Mouse (Mus musculus): Measurements from ENCODE around the gene Lactbl1. TPM values are rescaled to one million over a fixed set of nuclear protein-coding genes. Genes with fewer than 3 reads are reported as not detected.
A peak's percentile ranks its signal among the peaks of the same experiment; 100 is the strongest.

Gene Lactbl1
- polyA plus RNA-seq (2015; fragmentation: Nextera tagmentation; extraction: Ambion mirVana) = 0.05 TPM in 1 of 2 replicates, not detected in the other

DNA sequence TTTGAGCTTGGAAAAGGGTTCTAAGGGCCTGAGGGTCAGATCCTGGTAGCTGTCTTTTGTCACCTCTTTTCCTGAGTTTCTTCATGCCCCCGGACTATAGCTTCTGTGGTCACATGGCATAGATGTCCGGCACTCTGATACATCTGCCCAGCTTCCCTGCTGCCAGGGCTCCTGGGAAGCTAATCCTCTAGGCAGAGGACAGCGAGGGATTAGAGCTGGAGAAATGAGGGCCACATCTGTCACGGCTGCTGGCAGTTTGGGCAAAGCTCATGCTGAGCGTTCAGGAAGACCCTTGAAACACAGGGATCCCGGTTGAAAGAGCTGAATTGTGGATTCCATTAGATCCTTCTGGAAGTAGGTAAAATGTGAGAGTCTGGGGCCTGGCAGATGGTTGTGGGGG is at the start of gene Lactbl1:
TSS of gene Lactbl1 (plus strand) at position 234 of the 400 bp plus-strand sequence.
- WGBS = 47% methylated on average over 6 of the region's 6 CpGs
- no peaks in the 10 kb centered on the region for H3K36me3 ChIP-seq
- no peak for ATAC-seq (ENCODE audit: insufficient number of reproducible peaks, low FRiP score, low TSS enrichment, low read depth)
- no peak within 1 kb of the TSS for H3K4me3 ChIP-seq (replicated peaks)
- H3K9ac ChIP-seq = no peak within 1 kb of the TSS
- H3K4me2 ChIP-seq (replicated peaks) = no peak within 1 kb of the TSS
- no peak within 1 kb of the TSS for H3K27ac ChIP-seq (replicated peaks)
- no peaks in the 10 kb centered on the region for H3K9me3 ChIP-seq (replicated peaks)
- no peaks in the 10 kb centered on the region for H3K4me1 ChIP-seq
- 0 out of 2 replicates have a peak, but pooled peaks cover 3% of the 10 kb centered on the region for H3K27me3 ChIP-seq

DNA sequence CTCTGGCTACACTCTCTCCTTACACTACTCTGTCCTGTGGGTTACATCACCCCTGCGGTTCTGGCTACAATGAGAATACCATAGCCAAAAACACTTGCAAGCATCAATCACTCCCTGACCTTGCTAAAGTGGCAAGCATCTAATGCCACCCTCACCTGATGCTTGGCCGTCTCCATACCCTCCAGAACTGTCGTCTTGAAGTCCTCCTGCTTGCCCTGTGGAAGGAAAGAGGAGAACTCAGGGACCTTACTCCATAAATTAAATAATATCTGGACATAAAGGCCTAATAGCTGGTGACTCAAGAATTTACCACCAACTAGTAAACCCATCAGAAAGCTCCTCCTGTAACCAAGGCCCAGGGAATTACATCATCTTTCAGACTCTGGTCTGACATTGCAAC is 40.5 kb upstream of the Lactbl1 start:
- no peak overlapping the region for H3K4me2 ChIP-seq (replicated peaks)
- H3K27ac ChIP-seq (replicated peaks) = no peak overlapping the region
- 86% methylated on average over 3 of the region's 3 CpGs for WGBS
- no peaks in the 10 kb centered on the region for H3K27me3 ChIP-seq
- H3K36me3 ChIP-seq = no peaks in the 10 kb centered on the region
- H3K4me1 ChIP-seq = 0 out of 2 replicates have a peak, but pooled peaks cover 1% of the 10 kb centered on the region
- H3K9me3 ChIP-seq (replicated peaks) = no peaks in the 10 kb centered on the region
- no peak overlapping the region for H3K4me3 ChIP-seq (replicated peaks)
- no peak for ATAC-seq (ENCODE audit: insufficient number of reproducible peaks, low FRiP score, low TSS enrichment, low read depth)
- no peak overlapping the region for H3K9ac ChIP-seq

DNA sequence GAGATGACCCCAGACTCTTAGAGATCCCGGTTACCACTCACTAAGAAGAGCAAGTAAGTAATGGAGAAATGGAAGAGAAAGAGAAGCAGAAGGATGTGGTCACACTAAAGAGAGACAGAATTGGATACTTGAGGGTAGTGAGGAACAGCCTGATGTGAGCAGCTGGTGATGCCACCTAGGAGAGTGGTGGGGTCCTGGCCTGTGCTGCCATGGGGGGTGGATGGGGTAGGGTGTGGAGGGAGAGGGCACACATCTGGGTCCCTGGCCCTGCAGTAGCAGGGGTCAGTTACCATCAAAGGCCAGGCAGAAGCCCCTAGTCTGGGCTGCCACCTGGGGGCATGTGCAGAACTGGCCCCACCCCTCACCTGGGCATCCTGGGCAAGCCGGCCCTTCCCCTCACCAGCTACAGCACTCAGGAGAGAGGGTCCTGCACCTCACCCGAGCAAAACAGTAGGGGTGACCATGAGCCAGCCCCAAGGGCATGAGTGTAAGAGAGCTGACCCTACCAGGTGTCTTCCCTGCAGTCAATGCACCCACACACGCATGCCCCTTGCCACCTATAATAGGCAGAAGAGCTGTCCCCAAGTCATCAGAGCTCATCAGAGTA is 35.1 kb upstream of the Lactbl1 start:
- Histone ChIP-seq H3K4me2 (replicated peaks) (no peak overlapping the region), H3K4me1 (peaks cover 10% of the 10 kb centered on the region; the same call in 1 of the 2 replicates), H3K9me3 (replicated peaks) (no peaks in the 10 kb centered on the region), H3K27me3 (no peaks in the 10 kb centered on the region), H3K27ac (replicated peaks) (no peak overlapping the region), H3K36me3 (0 out of 2 replicates have a peak, but pooled peaks cover 11% of the 10 kb centered on the region), H3K4me3 (replicated peaks) (no peak overlapping the region), H3K9ac (no peak overlapping the region)
- 88% methylated on average over 4 of the region's 4 CpGs for WGBS
- no peak for ATAC-seq (ENCODE audit: insufficient number of reproducible peaks, low FRiP score, low TSS enrichment, low read depth)

DNA sequence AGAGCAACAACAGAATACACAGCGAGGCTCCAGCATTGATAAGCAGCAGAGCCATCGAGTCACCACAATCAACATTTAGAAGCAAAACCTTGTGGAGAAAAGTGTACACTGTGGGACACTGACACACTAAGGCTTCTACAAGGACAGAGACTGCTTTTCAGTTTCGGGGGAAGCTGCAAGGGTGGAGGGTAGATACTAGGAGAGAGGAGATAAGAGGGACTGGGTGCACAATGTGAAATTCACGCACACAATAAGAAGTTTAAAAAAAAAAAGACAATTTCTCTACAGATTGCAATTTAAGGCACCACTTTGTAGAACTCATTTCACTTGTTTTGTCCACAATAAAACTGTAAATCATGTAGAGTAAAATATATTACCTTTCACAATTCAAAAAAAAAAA is 34.4 kb upstream of the Lactbl1 start:
- Histone ChIP-seq H3K36me3 (0 out of 2 replicates have a peak, but pooled peaks cover 11% of the 10 kb centered on the region), H3K9me3 (replicated peaks) (no peaks in the 10 kb centered on the region), H3K9ac (no peak overlapping the region), H3K4me2 (replicated peaks) (no peak overlapping the region), H3K27me3 (no peaks in the 10 kb centered on the region), H3K4me3 (replicated peaks) (no peak overlapping the region), H3K4me1 (peaks cover 10% of the 10 kb centered on the region; the same call in 1 of the 2 replicates), H3K27ac (replicated peaks) (no peak overlapping the region)
- WGBS = 93% methylated on average over 4 of the region's 4 CpGs
- no peak for ATAC-seq (ENCODE audit: insufficient number of reproducible peaks, low FRiP score, low TSS enrichment, low read depth)

DNA sequence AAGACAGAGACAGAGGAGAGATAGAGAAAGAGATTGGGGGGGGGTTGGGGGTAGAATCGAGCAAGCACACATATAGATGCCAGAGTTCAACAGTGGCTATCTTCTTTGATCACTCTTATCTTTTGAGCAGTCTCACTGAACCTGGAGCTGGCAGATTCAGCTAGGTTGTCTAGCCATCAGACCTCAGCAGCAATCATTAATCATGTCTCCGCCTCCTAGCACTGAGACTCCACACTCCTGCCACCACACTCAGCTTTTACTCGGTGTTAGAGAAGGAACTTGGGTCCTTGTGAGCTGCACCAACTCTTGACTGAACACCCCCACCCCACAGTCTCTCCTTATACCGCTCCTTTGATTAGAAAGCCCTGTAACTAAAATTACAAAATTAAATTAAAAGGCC is 30.3 kb upstream of the Lactbl1 start:
- no peak overlapping the region for H3K4me3 ChIP-seq (replicated peaks)
- H3K9ac ChIP-seq = no peak overlapping the region
- 71% methylated on average over 4 of the region's 4 CpGs for WGBS
- no peak overlapping the region for H3K27ac ChIP-seq (replicated peaks)
- H3K4me1 ChIP-seq = peaks cover 22% of the 10 kb centered on the region
- 0 out of 2 replicates have a peak, but pooled peaks cover 11% of the 10 kb centered on the region for H3K36me3 ChIP-seq
- H3K4me2 ChIP-seq (replicated peaks) = no peak overlapping the region
- H3K27me3 ChIP-seq = no peaks in the 10 kb centered on the region
- H3K9me3 ChIP-seq (replicated peaks) = no peaks in the 10 kb centered on the region
- no peak for ATAC-seq (ENCODE audit: insufficient number of reproducible peaks, low FRiP score, low TSS enrichment, low read depth)

DNA sequence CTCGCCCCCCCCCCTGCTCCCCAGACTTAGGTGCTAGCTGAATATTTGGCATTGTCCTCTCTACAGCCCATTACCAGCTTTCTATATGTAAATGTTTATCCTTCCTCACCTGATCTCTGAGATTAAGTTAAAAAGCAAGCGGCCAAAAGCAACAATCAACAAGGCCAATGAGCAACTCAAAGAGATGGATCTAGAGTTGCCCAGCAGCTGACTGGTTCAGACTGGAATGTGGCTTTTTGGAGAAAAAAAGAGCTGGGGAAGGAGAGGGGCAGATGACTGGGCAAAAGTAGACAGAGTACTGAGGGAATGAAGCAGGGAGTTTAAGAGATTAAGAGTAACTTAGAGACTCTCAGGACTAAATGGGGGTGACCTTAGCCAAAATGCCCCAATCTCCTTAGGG is 28.4 kb upstream of the Lactbl1 start:
- WGBS = 74% methylated on average over 2 of the region's 2 CpGs
- H3K27ac ChIP-seq (replicated peaks) = no peak overlapping the region
- no peak for ATAC-seq (ENCODE audit: insufficient number of reproducible peaks, low FRiP score, low TSS enrichment, low read depth)
- no peak overlapping the region for H3K4me2 ChIP-seq (replicated peaks)
- H3K27me3 ChIP-seq = no peaks in the 10 kb centered on the region
- H3K36me3 ChIP-seq = 0 out of 2 replicates have a peak, but pooled peaks cover 8% of the 10 kb centered on the region
- H3K4me1 ChIP-seq = peaks cover 16% of the 10 kb centered on the region
- H3K4me3 ChIP-seq (replicated peaks) = no peak overlapping the region
- H3K9ac ChIP-seq = no peak overlapping the region
- H3K9me3 ChIP-seq (replicated peaks) = no peaks in the 10 kb centered on the region

DNA sequence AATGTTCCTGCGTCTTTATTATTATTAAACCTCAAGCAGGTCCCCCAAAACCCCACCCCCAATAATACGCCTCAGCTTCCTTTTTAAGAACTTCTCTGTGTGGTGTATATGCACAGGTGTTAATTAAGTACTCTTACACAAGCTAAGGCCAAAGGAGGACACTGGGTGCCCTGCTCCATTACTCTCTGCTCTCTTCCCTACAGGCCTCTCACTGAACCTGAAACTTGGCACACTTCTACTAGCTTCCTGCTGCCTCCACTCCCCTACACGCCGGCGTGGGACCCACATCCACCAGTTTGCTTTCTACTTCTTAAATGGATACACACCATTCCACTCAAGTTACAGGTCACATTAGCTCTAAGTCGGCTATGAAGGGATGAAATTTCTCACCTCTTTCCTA is 27.2 kb upstream of the Lactbl1 start:
- Histone ChIP-seq H3K4me2 (replicated peaks) (no peak overlapping the region), H3K9me3 (replicated peaks) (no peaks in the 10 kb centered on the region), H3K9ac (no peak overlapping the region), H3K4me1 (peaks cover 16% of the 10 kb centered on the region), H3K4me3 (replicated peaks) (no peak overlapping the region), H3K27me3 (no peaks in the 10 kb centered on the region), H3K27ac (replicated peaks) (no peak overlapping the region), H3K36me3 (0 out of 2 replicates have a peak, but pooled peaks cover 4% of the 10 kb centered on the region)
- WGBS = 73% methylated on average over 6 of the region's 6 CpGs
- ATAC-seq (ENCODE audit: insufficient number of reproducible peaks, low FRiP score, low TSS enrichment, low read depth) = no peak

DNA sequence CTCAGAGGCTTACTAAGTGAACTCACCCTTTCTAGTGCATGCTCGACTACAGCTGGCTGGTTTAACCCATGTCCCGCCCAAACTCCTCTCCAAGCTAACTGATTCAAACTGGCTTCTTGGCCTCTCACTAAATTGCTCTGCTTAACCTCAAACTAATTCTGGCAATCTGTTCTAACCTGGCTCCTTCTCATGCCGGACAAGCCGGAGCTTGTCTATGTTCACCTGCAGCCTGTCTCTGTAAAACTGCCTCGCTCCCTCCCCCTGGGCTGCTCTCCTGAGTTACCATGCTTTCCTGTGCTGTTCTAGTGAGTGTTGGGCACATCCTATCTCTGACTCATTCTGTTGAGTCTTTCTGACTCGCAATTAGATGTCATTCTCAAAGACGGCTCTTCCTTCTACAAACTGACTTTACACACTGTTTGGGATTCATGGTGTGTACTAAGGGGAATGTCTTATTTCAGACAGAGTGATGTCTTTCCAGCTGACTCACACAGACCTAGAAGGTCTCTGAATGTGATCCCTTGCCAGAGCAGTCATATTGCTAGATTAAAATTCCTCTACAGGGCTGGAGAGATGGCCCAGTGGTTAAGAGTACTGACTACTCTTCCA is 24.0 kb upstream of the Lactbl1 start:
- ATAC-seq (ENCODE audit: insufficient number of reproducible peaks, low FRiP score, low TSS enrichment, low read depth) = no peak
- no peaks in the 10 kb centered on the region for H3K36me3 ChIP-seq
- no peaks in the 10 kb centered on the region for H3K27me3 ChIP-seq
- H3K4me3 ChIP-seq (replicated peaks) = no peak overlapping the region
- no peak overlapping the region for H3K9ac ChIP-seq
- WGBS = 74% methylated on average over 7 of the region's 7 CpGs
- H3K4me2 ChIP-seq (replicated peaks) = no peak overlapping the region
- H3K4me1 ChIP-seq = peaks cover 27% of the 10 kb centered on the region
- H3K9me3 ChIP-seq (replicated peaks) = no peaks in the 10 kb centered on the region
- no peak overlapping the region for H3K27ac ChIP-seq (replicated peaks)

DNA sequence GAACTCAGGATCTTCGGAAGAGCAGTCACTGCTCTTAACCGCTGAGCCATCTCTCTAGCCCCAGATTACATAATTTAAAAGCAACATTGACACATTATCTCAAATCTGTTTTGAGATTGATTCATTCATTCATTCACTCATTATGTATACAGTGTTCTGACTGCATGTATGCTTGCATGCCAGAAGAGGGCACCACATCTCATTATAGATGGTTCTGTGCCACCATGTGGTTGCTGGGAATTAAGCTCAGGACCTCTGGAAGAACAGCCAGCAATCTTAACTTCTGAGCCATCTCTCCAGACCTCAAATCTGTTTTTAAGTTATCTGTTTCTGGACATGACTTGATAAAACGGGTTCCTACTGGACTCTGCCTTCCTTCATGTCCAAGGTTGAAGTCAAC is 22.6 kb upstream of the Lactbl1 start:
- Histone ChIP-seq H3K9me3 (replicated peaks) (no peaks in the 10 kb centered on the region), H3K27ac (replicated peaks) (no peak overlapping the region), H3K9ac (no peak overlapping the region), H3K27me3 (no peaks in the 10 kb centered on the region), H3K4me2 (replicated peaks) (no peak overlapping the region), H3K36me3 (no peaks in the 10 kb centered on the region), H3K4me1 (peaks cover 19% of the 10 kb centered on the region), H3K4me3 (replicated peaks) (no peak overlapping the region)
- ATAC-seq (ENCODE audit: insufficient number of reproducible peaks, low FRiP score, low TSS enrichment, low read depth) = no peak
- 93% methylated on average over 3 of the region's 3 CpGs for WGBS

DNA sequence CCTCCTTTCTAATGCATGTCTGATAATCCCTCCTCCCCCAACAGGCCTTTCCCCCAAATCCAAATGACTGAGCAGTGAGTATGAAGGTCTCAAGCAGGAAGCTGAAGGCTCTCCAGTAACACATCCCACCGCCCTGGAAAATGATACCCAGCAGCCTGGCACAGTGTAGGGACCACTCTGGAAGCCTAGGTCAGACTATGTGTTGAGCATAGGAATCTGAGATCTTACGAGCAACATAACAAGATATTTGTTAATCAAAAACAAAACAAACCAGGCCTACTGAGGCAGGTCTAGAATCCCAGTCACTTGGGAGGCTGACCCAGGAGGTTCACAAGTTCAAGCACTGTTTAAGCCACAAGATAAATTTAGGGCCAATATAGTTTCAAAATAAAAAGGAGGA is 21.9 kb upstream of the Lactbl1 start:
- Histone ChIP-seq H3K9ac (no peak overlapping the region), H3K4me1 (peaks cover 14% of the 10 kb centered on the region), H3K27ac (replicated peaks) (no peak overlapping the region), H3K27me3 (no peaks in the 10 kb centered on the region), H3K9me3 (replicated peaks) (no peaks in the 10 kb centered on the region), H3K4me2 (replicated peaks) (peak overlapping the region; percentile 55), H3K36me3 (no peaks in the 10 kb centered on the region), H3K4me3 (replicated peaks) (peak overlapping the region; percentile 69)
- WGBS = 84% methylated on average over 2 of the region's 2 CpGs
- no peak for ATAC-seq (ENCODE audit: insufficient number of reproducible peaks, low FRiP score, low TSS enrichment, low read depth)

DNA sequence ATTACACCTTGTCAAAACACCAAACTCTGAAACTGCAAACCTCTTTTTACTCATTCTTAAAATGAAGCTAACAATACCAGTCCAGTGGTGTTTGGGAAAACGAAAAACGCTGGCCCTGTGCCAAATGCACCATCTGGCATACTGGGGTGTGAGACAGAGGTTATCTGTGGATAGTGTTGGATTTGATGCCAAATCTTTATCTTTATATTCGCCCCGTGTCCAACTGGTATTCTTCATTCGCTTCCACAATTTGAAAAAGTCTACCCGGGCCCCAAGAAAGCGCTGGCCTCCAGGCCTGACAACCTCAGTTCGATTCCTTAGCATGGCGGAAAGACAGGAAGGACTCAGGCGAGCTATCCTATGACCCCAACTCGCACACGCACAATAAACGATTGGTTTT is 20.9 kb upstream of the Lactbl1 start:
- Histone ChIP-seq H3K4me3 (replicated peaks) (peak overlapping the region; percentile 69), H3K4me1 (peaks cover 12% of the 10 kb centered on the region), H3K36me3 (no peaks in the 10 kb centered on the region), H3K9me3 (replicated peaks) (no peaks in the 10 kb centered on the region), H3K27ac (replicated peaks) (peak overlapping the region; percentile 90), H3K9ac (peak overlapping the region; percentile 75), H3K27me3 (no peaks in the 10 kb centered on the region), H3K4me2 (replicated peaks) (peak overlapping the region; percentile 55)
- under 1% methylated on average over 13 of the region's 13 CpGs for WGBS
- no peak for ATAC-seq (ENCODE audit: insufficient number of reproducible peaks, low FRiP score, low TSS enrichment, low read depth)
